Comparison of ENCODE assay signal across 16 mouse cellular contexts in the genomic region with DNA sequence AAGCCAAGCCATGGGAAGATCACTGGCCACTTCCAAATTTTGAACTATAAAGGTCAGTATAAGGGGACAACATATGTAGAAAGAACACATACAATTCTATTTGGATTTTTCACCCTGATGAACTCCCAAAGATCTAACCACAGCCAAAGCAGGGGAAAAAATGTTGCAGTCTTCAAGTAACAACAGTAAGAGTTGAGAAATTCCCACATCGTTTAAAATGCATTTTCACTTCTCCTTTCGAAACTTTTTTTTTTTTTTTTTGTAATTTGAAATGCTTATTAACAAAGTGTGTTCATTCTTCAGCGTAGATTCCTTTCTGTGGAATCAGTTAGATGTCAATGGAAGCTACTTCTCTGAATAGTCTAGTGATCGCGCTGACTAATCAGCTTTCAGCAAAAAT.
"Had no signal": no experiment of that assay in that cellular context is flagged by ENCODE, and none has a peak within 500 bp of the region (broad histone marks: within the 10 kb centered on the region; RNA-seq: fewer than 3 reads in every experiment).

No protein-coding gene starts in this region.

- DNase-seq: lung, adult 2 months; lung, postnatal 14 days; lung, postnatal 36 days; right cerebral cortex, postnatal 25 days; right cerebral cortex, postnatal 4 days; spleen, adult 18-20 months; thymus, adult 18-20 months; thymus, postnatal 14 days; thymus, postnatal 36 days had no signal

- ATAC-seq: lung, postnatal 0 days; midbrain, embryonic 13.5 days; midbrain, embryonic 15.5 days had no signal

- H3K36me3 ChIP-seq: lung, embryonic 15.5 days; midbrain, embryonic 13.5 days; midbrain, embryonic 15.5 days; neural tube, embryonic 12.5 days had no signal

- H3K27ac ChIP-seq: lung, embryonic 15.5 days; macrophage; midbrain, embryonic 13.5 days; midbrain, embryonic 15.5 days; neural tube, embryonic 12.5 days had no signal

- H3K27me3 ChIP-seq: lung, embryonic 15.5 days; megakaryocyte, embryonic 14.5 days; midbrain, embryonic 13.5 days; midbrain, embryonic 15.5 days; neural tube, embryonic 12.5 days had no signal

- H3K4me3 ChIP-seq: lung, embryonic 15.5 days; megakaryocyte, embryonic 14.5 days; midbrain, embryonic 13.5 days; midbrain, embryonic 15.5 days; neural tube, embryonic 12.5 days had no signal

- H3K4me1 ChIP-seq: lung, embryonic 15.5 days; megakaryocyte, embryonic 14.5 days; midbrain, embryonic 13.5 days; midbrain, embryonic 15.5 days; neural tube, embryonic 12.5 days had no signal
